Mouse (Mus musculus) right cerebral cortex, postnatal 14 days (tissue): Measurements from ENCODE around the gene Mcm3ap.

Source experiments
- DNase-seq: peaks from one replicate; pipeline ENCODE4 v3.0.0; 2022

Mcm3ap gene

DNA sequence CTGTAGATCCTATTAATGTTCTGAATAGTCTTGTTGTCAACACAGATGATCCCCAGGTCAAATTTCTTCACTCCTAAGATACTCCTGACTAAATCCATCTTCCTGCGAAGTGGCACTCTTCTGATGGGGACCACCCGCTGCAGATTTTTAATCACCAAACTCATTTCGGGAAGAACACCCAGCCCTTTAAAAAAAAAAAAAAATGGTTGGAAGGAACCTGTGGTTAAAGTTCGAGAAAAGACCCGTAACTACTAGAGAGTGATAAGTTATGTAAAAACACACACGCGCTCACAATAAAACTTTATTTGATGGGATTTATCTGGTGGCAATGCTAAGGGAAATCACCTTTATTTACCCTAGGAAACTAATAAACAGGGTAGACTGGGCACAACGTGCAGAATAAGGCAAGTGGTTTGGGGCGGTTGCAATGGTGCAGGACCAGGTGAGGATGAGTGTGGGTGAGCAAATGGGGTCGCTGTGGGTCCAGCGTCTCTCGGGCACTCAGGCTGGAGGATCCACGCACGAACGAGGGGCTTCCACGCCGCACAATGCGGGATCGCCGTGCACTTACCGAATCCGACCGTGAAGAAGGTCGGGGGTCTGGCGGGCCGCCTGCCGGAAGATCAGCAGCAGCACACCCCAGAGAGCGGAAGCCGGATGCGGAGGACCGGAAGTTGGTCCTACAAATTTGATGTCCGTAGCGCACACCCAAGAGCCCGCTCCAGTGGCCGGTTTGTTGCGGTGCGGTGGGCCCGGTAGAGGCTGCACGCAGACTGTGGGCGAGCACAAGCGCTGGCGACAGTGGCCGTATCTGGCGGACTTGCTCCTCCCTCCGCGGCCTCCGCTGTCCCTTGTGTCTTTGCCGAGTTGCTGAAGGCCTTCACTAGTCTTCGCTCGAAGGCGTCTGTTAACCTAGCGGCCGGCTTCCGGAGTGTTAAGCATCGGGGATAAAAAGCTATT lies at the start of gene Mcm3ap, which contains the start of gene Ybey:
TSS of gene Mcm3ap (plus strand) at position 725 of the 960 bp plus-strand sequence.
TSS of gene Ybey (minus strand) at position 912 of the 960 bp plus-strand sequence.
- DNase-seq, result peak; percentile 86

DNA sequence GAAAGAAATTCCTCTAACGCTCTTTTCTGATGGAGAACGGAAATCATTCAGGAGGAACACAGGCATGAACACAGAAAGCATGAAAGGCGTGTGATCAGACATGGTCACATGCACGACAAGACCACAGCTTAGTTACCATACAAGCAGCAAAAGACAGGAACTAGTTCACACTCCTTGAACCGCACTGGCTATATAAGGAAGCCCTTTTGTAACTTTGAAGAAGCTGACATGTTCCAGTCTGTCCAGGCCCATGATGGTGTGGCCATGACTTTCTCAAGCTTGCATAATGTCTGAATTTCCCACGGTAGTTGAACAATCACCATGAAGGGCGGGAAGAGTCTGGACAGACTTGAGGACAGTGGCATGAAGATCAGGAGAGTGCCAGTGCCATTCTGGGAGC lies 43.1 kb upstream of the Mcm3ap start:
- DNase-seq, result no peak

DNA sequence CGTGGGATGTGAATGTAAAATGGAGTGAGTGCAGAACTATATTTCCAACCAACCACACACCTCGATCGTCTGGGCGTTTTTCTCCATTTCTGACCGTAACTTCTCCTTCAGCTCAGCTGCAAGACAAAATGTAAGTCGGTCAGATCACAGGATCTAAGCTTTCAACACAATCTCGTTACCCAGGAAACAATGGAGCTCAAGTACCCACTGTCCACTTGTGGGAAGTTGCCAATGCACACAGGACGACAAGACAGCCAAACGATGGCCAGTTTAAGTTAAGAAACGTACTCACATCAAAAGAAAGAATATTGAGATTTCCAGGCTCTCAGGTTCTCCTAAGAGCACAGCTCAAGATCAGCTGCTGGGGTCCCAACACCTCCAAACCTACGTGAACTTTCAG lies 34.8 kb upstream of the Mcm3ap start:
- no peak for DNase-seq

DNA sequence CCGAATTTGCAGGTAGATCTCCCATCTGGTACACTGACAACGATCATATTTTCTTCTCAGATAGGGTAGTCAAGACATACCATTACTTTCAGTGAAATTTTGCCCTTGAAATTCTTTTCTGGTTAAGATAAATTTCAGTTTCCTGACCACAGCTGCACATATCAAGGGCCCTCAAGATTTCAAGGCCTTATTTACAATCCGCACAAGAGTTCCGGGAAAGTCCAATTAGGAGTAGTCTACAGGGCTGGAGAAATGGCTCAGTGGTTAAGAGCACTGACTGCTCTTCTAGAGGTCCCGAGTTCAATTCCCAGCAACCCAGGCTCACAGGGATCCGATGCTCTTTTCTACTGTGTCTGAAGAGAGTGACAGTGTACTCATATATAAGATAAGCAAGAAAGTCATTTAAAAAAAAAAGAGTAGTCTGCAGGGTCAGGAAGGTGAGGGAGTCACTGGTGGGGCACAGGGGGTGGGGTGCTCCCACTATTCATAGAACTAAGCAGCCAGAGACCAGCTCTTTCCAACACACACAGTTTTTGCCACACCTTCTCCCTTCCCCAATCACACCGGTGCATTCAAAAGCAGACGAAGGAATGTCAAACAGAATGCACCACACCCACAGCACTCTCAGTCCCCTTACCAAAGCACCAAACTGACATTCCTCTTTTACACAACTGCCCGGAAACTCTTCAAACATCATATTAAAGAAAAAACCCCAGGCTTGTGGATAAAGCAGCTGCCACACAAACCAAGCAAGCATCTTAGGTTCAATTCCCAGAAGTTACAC lies 29.4 kb upstream of the Mcm3ap start:
- DNase-seq, result no peak

DNA sequence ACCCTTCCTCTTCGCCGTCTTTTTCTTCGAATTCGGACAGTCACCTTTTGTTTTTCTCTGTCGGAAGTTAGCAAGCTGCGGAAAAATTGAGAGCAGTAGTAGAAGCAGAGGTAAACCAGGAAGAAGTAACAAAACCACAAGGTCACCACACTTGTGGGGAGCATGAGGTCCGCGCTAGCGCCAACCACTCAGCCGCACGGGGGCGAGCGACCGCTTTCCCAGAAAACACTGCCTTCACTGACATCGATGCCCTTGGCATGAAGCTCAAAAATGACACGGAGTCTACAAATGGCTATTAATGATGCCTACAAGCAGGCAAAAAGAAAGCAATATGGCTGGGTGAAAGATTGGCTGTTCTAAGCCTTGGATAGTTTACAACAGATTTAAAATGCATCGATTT lies 28.4 kb upstream of the Mcm3ap start, which contains the start of gene AC141477.1:
TSS of gene AC141477.1 (minus strand) at position 164 of the 400 bp plus-strand sequence.
- no peak for DNase-seq

DNA sequence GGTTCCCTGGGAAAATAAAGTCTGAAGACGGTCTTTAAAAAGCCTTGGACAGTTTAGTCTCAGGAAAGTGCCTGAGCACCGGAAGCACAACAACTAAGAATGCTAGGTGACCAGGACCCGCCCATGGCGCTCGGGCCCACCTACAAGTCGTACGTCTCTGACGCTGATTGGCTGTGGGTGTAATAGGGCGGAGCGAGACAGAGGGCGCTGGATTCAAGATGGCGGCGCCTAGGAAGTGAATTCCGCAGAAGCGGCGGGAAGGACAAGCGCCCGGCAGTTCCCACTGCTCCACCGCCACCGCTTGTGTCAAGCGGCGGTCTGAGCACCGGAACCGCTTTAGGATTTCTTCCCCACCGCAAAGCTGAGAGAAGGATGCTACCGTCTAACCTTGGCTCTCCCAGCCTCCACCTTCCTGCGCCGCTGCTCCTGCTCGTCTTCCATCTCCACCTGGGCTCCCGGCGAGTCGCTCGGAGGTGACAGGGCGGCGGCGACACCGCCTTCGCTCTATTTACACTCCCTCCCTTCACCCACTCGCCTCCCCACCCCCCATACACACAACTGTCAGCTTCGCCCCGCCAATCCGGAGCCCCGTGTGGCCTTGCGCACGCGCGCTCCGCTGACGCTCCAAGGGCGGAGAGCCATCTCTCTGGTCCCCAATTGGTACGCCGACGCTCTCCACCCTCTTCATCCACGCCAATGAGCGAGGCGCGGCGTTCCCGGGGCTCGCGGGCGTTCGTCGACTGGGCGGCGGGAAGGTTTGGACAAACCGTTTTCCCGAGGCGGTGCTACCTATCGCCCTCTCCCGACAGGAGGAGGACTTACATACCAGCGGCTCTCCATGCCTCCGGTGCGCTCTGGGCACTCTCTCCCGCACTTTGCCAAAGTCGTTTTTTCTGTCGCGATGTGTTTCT lies 26.3 kb upstream of the Mcm3ap start, which contains the start of gene Pcnt:
TSS of gene Pcnt (minus strand) at position 609 of the 911 bp plus-strand sequence.
- peak; percentile 97 for DNase-seq

DNA sequence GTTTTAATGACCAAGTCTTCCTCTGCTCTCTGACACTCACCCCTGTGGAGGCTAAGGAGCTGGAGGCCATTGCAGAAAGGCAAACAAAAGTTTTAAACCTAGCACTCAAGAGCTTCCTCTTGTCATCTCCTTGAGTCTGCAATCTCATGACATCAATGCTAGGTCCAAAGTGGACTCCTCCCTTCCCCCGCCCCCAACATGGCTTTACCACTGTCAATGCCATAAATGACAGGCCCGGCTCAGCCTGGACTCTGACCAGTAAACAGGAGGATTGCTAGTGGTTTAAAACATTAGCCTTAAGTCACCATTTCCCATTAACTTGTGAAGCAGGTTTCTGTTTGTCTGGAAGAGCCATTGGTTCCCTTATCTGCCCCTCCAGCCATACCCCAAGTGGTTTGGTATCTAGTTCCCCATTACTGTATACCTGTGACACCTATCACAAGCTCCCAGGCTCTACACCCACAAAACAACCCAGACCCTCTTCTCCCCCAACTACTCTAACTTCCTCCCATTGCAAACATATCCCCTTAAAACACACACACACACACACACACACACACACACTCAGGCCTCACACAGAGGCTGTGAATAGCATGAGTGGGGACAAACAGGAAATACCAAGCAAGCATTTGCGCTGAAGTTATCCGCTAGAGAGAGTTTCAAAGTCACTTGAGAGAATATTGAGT lies 22.6 kb upstream of the Mcm3ap start:
- DNase-seq, result no peak

DNA sequence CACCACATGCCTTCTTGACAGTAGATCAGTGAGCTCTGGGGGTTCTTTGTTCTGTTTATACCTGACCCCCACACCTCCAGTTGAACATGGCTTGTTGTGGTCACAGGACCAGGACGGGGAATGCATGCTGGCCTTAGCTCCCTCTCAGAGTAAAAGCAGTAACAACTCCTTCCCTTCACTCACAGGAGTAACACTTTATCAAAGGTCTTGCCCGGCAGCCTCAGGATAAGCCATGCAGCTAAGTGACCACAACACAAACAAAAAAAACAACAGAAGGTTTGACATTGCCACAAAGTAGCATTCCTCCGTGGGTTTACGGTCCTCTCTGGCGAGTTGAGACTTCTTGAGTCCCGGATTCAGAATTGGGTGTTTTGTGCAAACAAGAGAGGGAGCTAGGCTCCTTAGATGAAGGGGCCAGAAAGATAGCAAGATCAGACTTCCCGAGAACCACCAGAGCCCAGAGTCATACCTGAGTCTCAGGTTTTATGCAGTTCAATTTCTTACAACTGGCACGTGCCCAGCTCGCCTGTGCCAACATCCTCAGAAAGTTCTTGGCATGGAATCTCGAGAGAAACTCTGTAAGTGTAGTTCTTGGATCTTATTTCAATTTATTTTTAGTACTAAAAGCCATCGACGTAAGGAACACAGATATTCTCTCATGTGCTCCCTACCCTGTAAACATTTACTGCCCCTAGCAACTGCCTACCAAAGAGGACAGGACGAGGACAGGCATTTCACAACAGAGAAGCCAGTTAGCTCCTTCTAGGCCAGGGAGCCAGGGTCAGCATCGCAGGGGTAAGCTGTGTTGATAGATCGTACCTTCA lies 21.1 kb upstream of the Mcm3ap start:
- DNase-seq, result no peak

DNA sequence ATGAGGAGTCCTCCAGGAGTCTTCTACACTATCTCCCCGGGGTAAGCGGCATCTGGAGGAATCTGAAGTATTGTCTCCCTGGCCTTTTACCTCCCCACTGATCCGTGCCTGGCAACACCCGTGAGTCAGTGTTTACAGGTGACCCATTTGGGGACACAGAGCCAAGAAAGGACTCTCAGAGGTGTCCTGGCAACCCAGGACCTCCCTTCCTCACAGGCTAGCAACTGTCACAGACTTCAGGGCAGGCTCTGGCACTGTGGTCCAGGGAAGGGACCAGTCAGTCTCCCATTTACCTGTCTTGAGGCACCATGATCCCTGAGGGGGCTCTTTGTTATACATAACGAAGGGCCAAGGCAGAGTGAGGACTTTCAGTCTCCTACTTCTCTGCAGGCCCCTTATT lies 19.9 kb upstream of the Mcm3ap start, which contains the start of gene 2610028H24Rik:
TSS of gene 2610028H24Rik (plus strand) at position 231 of the 400 bp plus-strand sequence.
- no peak for DNase-seq

DNA sequence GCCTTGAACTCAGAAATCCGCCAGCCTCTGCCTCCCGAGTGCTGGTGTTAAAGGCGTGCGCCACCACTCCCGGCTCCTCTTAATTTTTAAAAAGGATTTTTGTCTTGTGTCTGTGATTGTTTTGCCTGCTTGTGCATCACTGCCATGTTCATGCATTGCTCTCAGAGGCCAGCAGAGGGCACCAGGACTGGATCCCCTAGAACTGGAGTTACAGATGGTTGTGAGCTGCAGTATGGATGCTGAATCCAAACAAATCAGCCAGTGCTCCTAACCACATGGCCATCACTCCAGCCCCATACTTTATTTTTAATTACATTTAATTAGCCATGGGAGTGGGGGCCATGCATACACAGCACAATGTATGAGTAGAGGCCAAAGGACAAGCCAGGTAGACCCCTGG lies 13.4 kb upstream of the Mcm3ap start:
- peak; percentile 55 for DNase-seq

DNA sequence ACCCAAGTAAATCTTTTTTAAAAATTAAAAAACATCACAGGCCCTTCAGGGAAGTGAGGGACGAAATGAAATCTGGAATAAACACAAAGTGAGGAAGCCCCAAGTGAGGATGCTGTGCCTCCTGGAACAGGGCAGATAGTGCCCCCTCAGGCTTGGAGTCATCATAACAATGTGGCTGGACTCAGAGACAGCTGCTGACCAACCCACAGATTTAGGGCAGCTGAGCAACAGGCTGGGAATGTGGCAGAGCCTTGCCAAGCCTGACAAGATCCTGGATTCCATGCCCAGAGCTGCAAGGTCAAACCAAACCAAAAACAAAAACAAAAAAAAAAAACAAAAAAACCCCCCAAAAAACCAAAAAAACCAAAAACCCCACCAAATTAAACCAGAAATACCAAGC lies 7.5 kb upstream of the Mcm3ap start:
- DNase-seq, result no peak

DNA sequence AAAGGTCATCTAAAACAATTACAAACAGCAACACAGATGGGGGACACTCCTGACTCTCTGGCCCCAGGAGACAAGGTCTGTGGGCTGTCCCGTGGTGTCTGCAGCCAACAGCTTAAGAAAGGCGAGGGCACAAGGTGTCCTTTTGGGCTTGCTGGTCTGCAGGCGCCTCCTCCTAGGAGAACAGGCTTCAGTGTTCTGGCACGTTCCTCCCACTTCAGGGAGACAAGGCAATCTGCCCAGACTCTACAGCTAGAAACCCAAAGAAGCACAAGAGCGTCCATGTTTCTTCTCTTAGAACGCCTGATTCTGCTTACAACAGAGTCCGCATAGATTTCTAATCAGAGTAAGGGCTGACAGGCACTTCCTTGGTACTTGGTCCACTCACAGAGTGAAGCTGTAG lies 6.4 kb upstream of the Mcm3ap start:
- no peak for DNase-seq

DNA sequence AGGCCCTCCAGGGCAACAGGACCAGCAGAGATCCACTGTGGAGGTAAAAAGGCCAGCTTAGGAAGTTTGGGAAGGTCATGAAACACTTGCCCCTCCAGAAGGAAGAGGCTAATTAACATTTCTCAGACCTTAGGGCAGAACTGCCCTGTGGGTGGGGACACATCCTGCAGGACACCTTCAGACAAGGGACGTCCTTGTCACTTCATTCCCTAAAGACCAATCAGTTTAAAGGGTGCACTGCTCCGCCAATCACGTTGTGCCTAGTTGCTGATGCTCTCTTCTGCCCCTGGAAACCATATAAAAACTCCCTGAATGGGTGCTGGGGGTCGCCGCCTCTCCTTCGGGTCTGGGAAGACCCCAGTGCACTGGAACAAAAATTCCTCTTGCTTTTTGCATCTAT lies 6.0 kb upstream of the Mcm3ap start:
- DNase-seq, result no peak

DNA sequence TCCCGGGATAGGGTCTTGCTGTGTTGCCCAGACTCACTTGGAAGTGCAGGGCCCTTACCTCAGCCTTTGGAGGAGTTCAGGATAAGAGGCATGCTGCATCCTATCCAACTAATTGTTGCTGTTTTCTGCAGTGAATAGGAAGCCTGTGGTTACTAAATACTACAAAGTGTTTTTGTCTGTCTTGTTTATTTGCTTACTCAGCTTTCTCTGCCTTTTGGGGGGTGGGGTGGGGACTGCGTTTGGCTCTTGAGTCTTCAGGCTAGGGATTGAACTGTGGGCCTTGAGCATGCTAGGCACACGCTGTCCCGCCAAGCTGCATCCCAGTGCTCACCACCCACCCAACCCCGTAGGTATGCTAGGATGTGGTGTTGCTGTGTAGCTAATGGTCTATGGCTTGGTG lies 5.0 kb downstream of the Mcm3ap start:
- DNase-seq, result no peak

DNA sequence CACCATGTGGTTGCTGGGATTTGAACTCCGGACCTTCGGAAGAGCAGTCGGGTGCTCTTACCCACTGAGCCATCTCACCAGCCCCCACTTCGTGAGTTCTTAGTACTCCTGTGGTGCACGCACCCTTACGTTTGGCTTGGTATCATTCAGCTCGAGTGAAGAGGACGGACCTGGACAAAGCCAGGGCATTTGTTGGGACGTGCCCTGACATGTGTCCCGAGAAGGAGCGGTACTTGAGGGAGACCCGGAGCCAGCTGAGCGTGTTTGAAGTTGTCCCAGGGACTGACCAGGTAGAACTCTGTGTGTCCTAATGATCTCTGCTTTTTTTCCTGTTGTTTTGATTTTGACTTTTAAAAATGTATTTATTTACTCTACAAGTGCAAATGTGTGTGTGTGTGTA lies 12.1 kb downstream of the Mcm3ap start:
- no peak for DNase-seq

DNA sequence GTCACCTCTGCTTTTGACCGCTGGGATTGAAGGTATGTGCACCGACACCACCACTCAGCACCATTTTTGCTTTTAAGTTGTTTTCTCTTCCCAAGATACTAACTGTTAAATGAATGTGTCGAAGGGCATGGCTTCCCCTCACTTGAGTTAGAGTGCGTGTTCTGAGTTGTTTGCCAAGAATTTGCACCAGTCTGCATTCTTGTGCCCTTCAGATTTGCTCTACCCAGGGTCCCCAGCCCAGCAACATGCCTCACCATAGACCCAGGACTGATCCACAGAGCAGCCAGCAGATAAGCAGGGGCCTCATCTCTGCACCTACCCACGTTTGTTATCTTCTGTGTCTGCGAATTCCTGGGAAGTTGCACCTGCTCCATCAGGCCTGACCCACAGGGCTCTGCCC lies 12.8 kb downstream of the Mcm3ap start:
- no peak for DNase-seq

DNA sequence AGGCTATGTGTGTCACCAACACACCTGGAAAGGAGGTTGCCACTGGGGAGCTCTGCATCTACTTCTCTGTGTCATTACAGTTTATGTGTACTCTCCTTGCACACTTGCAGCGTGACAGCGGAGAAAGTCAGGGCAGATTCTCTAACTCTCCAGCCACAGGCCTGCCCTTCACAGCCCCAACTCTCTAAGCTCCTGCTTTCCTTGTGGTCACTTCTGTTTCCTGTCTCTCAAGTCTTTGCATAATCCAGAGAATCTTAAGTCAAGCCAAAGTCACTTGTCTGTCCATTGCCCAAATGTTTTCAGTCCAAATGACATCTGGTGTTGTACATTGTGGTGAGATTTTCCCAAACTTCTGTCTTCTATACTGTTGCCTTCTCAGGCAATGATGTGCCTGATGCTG lies 17.6 kb downstream of the Mcm3ap start:
- no peak for DNase-seq

DNA sequence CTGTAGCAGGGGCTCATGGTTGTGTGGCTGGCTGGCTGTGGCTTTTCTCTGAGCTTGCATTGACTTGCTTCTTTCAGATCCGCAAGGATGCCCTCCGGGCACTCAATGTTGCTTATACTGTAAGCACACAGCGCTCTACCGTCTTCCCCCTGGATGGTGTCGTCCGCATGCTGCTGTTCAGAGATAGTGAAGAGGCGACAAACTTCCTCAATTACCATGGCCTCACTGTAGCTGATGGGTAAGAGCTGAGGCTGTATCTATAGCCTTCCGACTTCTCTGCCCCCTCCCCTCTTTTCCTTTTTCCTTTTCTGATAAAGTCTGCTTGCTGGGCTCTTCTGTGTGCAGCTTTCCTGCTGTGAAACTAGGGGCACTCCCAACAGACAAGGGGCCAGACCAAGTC lies 19.5 kb downstream of the Mcm3ap start:
- no peak for DNase-seq

DNA sequence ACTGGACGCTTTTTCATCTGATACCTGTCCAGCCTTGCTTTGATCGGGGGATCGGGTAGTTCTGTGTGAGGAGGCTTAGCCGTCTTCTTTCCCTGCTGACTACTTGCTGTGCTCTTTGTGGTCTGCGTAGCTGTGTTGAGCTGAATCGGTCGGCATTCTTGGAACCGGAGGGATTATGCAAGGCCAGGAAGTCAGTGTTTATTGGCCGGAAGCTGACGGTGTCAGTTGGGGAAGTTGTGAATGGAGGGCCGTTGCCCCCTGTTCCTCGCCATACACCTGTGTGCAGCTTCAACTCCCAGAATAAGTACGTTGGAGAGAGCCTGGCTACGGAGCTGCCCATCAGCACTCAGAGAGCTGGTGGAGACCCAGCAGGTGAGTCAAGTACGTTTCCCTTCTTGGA lies 20.5 kb downstream of the Mcm3ap start:
- no peak for DNase-seq

DNA sequence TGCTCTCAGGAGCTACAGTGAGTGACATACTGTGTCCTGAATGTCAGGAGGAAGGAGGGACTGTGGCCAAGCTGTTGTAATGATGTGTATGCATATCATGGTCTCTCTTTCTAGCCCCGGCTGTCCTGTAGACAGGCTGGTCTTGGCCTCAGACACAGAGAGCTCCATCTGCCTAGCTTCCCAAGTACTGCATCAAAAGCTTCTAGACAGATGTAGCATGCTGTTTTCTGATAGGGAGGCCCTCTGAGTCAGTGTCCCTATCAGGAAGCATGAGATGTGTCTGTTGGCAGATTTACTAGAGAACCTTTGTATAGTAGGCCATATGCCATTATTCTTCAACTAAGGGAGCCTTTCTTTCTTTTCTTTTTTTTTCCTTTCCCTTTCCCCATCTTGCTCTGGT lies 24.8 kb downstream of the Mcm3ap start:
- DNase-seq, result no peak

DNA sequence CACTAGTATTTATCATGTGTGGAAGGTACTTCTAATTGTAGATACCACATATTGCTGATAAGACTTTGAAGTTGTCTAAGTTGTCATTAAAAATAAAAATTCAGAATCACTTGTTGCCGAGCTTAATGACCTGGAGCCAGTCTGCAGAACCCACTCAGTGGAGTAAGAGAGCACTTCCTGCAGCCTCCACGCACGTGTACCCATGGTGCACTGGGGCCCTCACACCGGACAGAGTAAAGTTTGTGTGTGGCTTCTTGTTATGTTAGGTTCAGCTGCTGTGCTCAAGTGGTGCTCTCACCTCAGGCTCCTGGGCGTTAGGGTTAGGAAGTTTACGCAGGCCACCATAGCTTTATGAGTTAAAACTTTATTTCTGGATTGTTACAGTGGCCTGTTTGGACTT lies 26.8 kb downstream of the Mcm3ap start:
- no peak for DNase-seq
